Mouse (Mus musculus) myocyte (in vitro differentiated cells): ENCODE data around the gene Ap3s2.

Source experiments
- E2F4 ChIP-seq: IDR thresholded peaks from one replicate; pipeline ENCODE4 v1.6.1; 2011; ENCODE audit warnings: mild to moderate bottlenecking, control low read depth, moderate library complexity; ENCODE audit not compliant: insufficient read depth
- MAX ChIP-seq: IDR thresholded peaks from one replicate; pipeline ENCODE4 v1.6.1; 2011; ENCODE audit warnings: low read depth, mild to moderate bottlenecking, control low read depth
- MYOD1 ChIP-seq, 3 experiments: IDR thresholded peaks; one replicate each; pipeline ENCODE4 v1.6.1; 2011; ENCODE audit warnings: control low read depth in 2 of 3, low read depth in 2 of 3, mild to moderate bottlenecking in 2 of 3, moderate library complexity in 1 of 3; ENCODE audit not compliant: insufficient read length in 2 of 3, control insufficient read depth in 1 of 3
- POLR2A ChIP-seq: IDR thresholded peaks from one replicate; pipeline ENCODE4 v1.6.1; 2011; ENCODE audit warnings: low read depth, mild to moderate bottlenecking, control low read depth, moderate library complexity; ENCODE audit not compliant: insufficient read length
- POLR2AphosphoS2 ChIP-seq: IDR thresholded peaks from one replicate; pipeline ENCODE4 v1.6.1; 2011; ENCODE audit warnings: low read depth, control low read depth; ENCODE audit not compliant: insufficient read length
- TCF3 ChIP-seq: IDR thresholded peaks from one replicate; pipeline ENCODE4 v1.6.1; 2011; ENCODE audit warnings: low read depth, control low read depth; ENCODE audit not compliant: insufficient read length
- USF1 ChIP-seq: IDR thresholded peaks from one replicate; pipeline ENCODE4 v1.6.1; 2011; ENCODE audit warnings: low read depth, mild to moderate bottlenecking, control low read depth, moderate library complexity

GRCm38 (mm10) chr7:79831145-79831544, 89.3 kb downstream of the Ap3s2 start:
- TF ChIP-seq POLR2A (no peak), MYOD1 (IDR thresholded peaks at IDR 0.05; ENCODE audit: control insufficient read depth in 1 of 3, insufficient read length in 2 of 3, low read depth in 2 of 3) (no peak), E2F4 (no peak), POLR2AphosphoS2 (no peak), USF1 (no peak), MAX (no peak), TCF3 (no peak)
